Mouse (Mus musculus): ENCODE data around the gene Htr6. TPM values are rescaled to one million over a fixed set of nuclear protein-coding genes. Genes with fewer than 3 reads are reported as not detected.

Gene Htr6
- total RNA-seq, 2 experiments from 2014 or later, result 7.3 to 7.6 TPM

GRCm38 (mm10) chr4:139096201-139096600 is 20.8 kb upstream of the Htr6 start:
- Histone ChIP-seq H3K4me3 (no peak overlapping the region), H3K27ac (no peak overlapping the region)
- no peak for TF ChIP-seq CTCF (conservative IDR thresholded peaks at IDR 0.05)
- no peak for DNase-seq (ENCODE audit: low spot score in 2 of 2)

- H3K27ac ChIP-seq, result no peak overlapping the region
- TF ChIP-seq CTCF (conservative IDR thresholded peaks at IDR 0.05), result no peak
- DNase-seq (ENCODE audit: low spot score in 2 of 2), result no peak
Observed at GRCm38 (mm10) chr4:139095406-139095805, 20.0 kb upstream of the Htr6 start.

GRCm38 (mm10) chr4:139093196-139093530 is 17.8 kb upstream of the Htr6 start:
- Histone ChIP-seq H3K4me3 (peak overlapping the region; percentile 65), H3K27ac (peak overlapping the region; percentile 55; the same call in 1 of the 2 replicates)
- no peak for DNase-seq (ENCODE audit: low spot score in 2 of 2)
- no peak for TF ChIP-seq CTCF (conservative IDR thresholded peaks at IDR 0.05)

More at GRCm38 (mm10) chr4:139095406-139095805, 20.0 kb upstream of the Htr6 start:
- H3K4me3 ChIP-seq, result no peak overlapping the region

GRCm38 (mm10) chr4:139092356-139093195 is 17.2 kb upstream of the Htr6 start, which contains the start of gene Nbl1:
Gene Nbl1 (minus strand): TSS chr4:139092993.
- Histone ChIP-seq H3K27ac (peak within 1 kb of the TSS; percentile 80; the same call in 1 of the 2 replicates), H3K4me3 (peak within 1 kb of the TSS; percentile 65)
- DNase-seq (ENCODE audit: low spot score in 2 of 2), result no peak
- no peak for TF ChIP-seq CTCF (conservative IDR thresholded peaks at IDR 0.05)

GRCm38 (mm10) chr4:139091478-139092355 is 16.3 kb upstream of the Htr6 start:
- peak overlapping the region; percentile 80 for H3K27ac ChIP-seq
- TF ChIP-seq CTCF (conservative IDR thresholded peaks at IDR 0.05), result no peak
- H3K4me3 ChIP-seq, result peak overlapping the region; percentile 65
- DNase-seq (ENCODE audit: low spot score in 2 of 2), result no peak

- DNase-seq (ENCODE audit: low spot score in 2 of 2), result no peak
- no peak for TF ChIP-seq CTCF (conservative IDR thresholded peaks at IDR 0.05)
- H3K4me3 ChIP-seq, result 0 out of 2 replicates have a peak overlapping the region, but pooled peaks have one; percentile 65
- H3K27ac ChIP-seq, result peak overlapping the region; percentile 80
Observed at GRCm38 (mm10) chr4:139091066-139091465, 15.7 kb upstream of the Htr6 start.

- H3K27ac ChIP-seq, result no peak overlapping the region
- no peak overlapping the region for H3K4me3 ChIP-seq
- no peak for DNase-seq (ENCODE audit: low spot score in 2 of 2)
- no peak for TF ChIP-seq CTCF (conservative IDR thresholded peaks at IDR 0.05)
Observed at GRCm38 (mm10) chr4:139090303-139090940, 15.1 kb upstream of the Htr6 start.

- no peak for DNase-seq (ENCODE audit: low spot score in 2 of 2)
- Histone ChIP-seq H3K27ac (no peak overlapping the region), H3K4me3 (no peak overlapping the region)
- TF ChIP-seq CTCF (conservative IDR thresholded peaks at IDR 0.05), result no peak
Observed at GRCm38 (mm10) chr4:139088982-139089671, 13.8 kb upstream of the Htr6 start.

GRCm38 (mm10) chr4:139086984-139087383 is 11.6 kb upstream of the Htr6 start:
- TF ChIP-seq CTCF (conservative IDR thresholded peaks at IDR 0.05), result no peak
- Histone ChIP-seq H3K4me3 (no peak overlapping the region), H3K27ac (no peak overlapping the region)
- DNase-seq (ENCODE audit: low spot score in 2 of 2), result no peak

- peak; percentile 84 to 90 for DNase-seq (ENCODE audit: low spot score in 2 of 2)
- no peak overlapping the region for H3K27ac ChIP-seq
Observed at GRCm38 (mm10) chr4:139086037-139086436, 10.7 kb upstream of the Htr6 start.

GRCm38 (mm10) chr4:139085337-139085736 is 10.0 kb upstream of the Htr6 start:
- no peak for DNase-seq (ENCODE audit: low spot score in 2 of 2)
- Histone ChIP-seq H3K4me3 (no peak overlapping the region), H3K27ac (no peak overlapping the region)
- no peak for TF ChIP-seq CTCF (conservative IDR thresholded peaks at IDR 0.05)

More at GRCm38 (mm10) chr4:139086037-139086436, 10.7 kb upstream of the Htr6 start:
- peak; percentile 96 for TF ChIP-seq CTCF (conservative IDR thresholded peaks at IDR 0.05)
- H3K4me3 ChIP-seq, result no peak overlapping the region

Data from layer of hippocampus, adult 2 months (tissue).